Mouse (Mus musculus): ENCODE data around the gene Capn1. TPM values are rescaled to one million over a fixed set of nuclear protein-coding genes. Genes with fewer than 3 reads are reported as not detected.
A peak's percentile ranks its signal among the peaks of the same experiment; 100 is the strongest.

Gene Capn1
- polyA plus RNA-seq, 2 experiments = 25.6 to 28.0 TPM

GRCm38 (mm10) chr19:6029426-6029825, 13.7 kb upstream of the Capn1 start:
- TF ChIP-seq CTCF (IDR thresholded peaks at IDR 0.05; ENCODE audit: low read depth) (no peak), EP300 (IDR thresholded peaks at IDR 0.05; ENCODE audit: low read depth) (no peak)
- H3K9ac ChIP-seq (replicated peaks) = no peak overlapping the region
- WGBS (ENCODE audit: insufficient replicate concordance) = 70% methylated on average over 9 of the region's 9 CpGs
- H3K9me3 ChIP-seq (ENCODE audit: control insufficient read depth, low read length) = no peaks in the 10 kb centered on the region
- 0 out of 4 replicates have a peak, but pooled peaks cover 0 to 2% of the 10 kb centered on the region in 2 experiments for H3K4me1 ChIP-seq (replicated peaks; ENCODE audit: control insufficient read depth in 2 of 2, insufficient read depth in 2 of 2, low read length in 1 of 2)
- no peak overlapping the region for H3K4me2 ChIP-seq (ENCODE audit: low read depth)
- H3K4me3 ChIP-seq (ENCODE audit: insufficient read depth in 1 of 2, low read depth in 2 of 2, low read length in 2 of 2) = no peak overlapping the region
- ATAC-seq (ENCODE audit: insufficient read depth) (no peak), DNase-seq (ENCODE audit: low read depth in 3 of 3, low spot score in 3 of 3) (no peak)
- no peaks in the 10 kb centered on the region for H3K36me3 ChIP-seq (replicated peaks; ENCODE audit: control insufficient read depth, insufficient read depth, low read depth)
- H3K27ac ChIP-seq = no peak overlapping the region
- no peaks in the 10 kb centered on the region for H3K27me3 ChIP-seq (ENCODE audit: control insufficient read depth, insufficient read depth, low read length)

DNA sequence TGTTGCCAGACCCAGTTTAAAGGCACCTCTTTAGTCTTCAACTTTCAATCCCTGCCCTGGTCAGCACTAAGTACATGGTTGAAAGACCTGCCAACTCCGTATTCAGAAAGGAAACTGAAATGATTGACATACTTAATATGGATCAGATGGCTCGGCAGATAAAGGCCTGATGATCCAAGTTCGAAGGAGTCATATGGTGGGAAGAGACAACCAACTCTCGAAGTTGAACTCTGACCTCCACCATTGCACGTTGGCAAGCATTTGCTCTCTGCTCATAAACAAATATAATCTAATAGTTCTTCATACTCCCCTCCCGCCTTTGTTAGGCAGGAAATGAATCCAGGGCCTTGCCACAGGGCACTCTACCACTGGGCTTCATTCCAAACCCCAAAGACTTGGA, 13.3 kb upstream of the Capn1 start:
- no peak overlapping the region for H3K4me2 ChIP-seq (ENCODE audit: low read depth)
- 67% methylated on average over 6 of the region's 6 CpGs for WGBS (ENCODE audit: insufficient replicate concordance)
- TF ChIP-seq EP300 (IDR thresholded peaks at IDR 0.05; ENCODE audit: low read depth) (no peak), CTCF (IDR thresholded peaks at IDR 0.05; ENCODE audit: low read depth) (no peak)
- H3K27me3 ChIP-seq (ENCODE audit: control insufficient read depth, insufficient read depth, low read length) = no peaks in the 10 kb centered on the region
- H3K27ac ChIP-seq = no peak overlapping the region
- H3K9ac ChIP-seq (replicated peaks) = no peak overlapping the region
- H3K4me3 ChIP-seq (ENCODE audit: insufficient read depth in 1 of 2, low read depth in 2 of 2, low read length in 2 of 2) = no peak overlapping the region
- DNase-seq (ENCODE audit: low read depth in 3 of 3, low spot score in 3 of 3) = no peak
- H3K9me3 ChIP-seq (ENCODE audit: control insufficient read depth, low read length) = no peaks in the 10 kb centered on the region
- no peak for ATAC-seq (ENCODE audit: insufficient read depth)
- no peaks in the 10 kb centered on the region for H3K36me3 ChIP-seq (replicated peaks; ENCODE audit: control insufficient read depth, insufficient read depth, low read depth)
- 0 out of 4 replicates have a peak, but pooled peaks cover 0 to 2% of the 10 kb centered on the region in 2 experiments for H3K4me1 ChIP-seq (replicated peaks; ENCODE audit: control insufficient read depth in 2 of 2, insufficient read depth in 2 of 2, low read length in 1 of 2)

DNA sequence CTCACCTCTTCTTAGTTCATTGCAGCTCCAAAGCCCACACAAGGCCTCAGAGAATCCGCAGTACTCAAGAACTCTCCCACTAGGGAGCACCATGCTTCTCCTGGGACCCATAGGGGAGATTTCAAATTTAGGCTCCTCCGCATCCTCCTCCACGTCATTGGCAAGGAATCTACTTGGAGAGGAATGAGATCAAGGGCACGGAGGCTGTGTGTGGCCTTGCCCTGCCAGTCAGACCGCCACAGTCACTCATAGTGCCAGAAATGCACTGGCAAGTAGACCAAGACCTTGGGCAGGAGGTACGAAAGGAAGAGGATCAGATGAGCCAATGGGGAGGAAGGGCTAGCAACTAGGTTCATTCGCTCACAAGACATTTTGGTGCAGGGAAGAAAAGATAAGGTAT, 8.2 kb upstream of the Capn1 start:
- no peak overlapping the region for H3K9ac ChIP-seq (replicated peaks)
- H3K9me3 ChIP-seq (ENCODE audit: control insufficient read depth, low read length) = no peaks in the 10 kb centered on the region
- DNase-seq (ENCODE audit: low read depth in 3 of 3, low spot score in 3 of 3) = no peak
- TF ChIP-seq CTCF (IDR thresholded peaks at IDR 0.05; ENCODE audit: low read depth) = no peak
- no peak for TF ChIP-seq EP300 (IDR thresholded peaks at IDR 0.05; ENCODE audit: low read depth)
- no peaks in the 10 kb centered on the region for H3K36me3 ChIP-seq (replicated peaks; ENCODE audit: control insufficient read depth, insufficient read depth, low read depth)
- ATAC-seq (ENCODE audit: insufficient read depth) = no peak
- peaks cover 0 to 6% of the 10 kb centered on the region in 2 experiments; a peak in 3 of 4 replicates for H3K4me1 ChIP-seq (replicated peaks; ENCODE audit: control insufficient read depth in 2 of 2, insufficient read depth in 2 of 2, low read length in 1 of 2)
- H3K4me2 ChIP-seq (ENCODE audit: low read depth) = no peak overlapping the region
- H3K27me3 ChIP-seq (ENCODE audit: control insufficient read depth, insufficient read depth, low read length) = no peaks in the 10 kb centered on the region
- WGBS (ENCODE audit: insufficient replicate concordance) = 63% methylated on average over 7 of the region's 7 CpGs
- H3K27ac ChIP-seq = no peak overlapping the region
- no peak overlapping the region for H3K4me3 ChIP-seq (ENCODE audit: insufficient read depth in 1 of 2, low read depth in 2 of 2, low read length in 2 of 2)

DNA sequence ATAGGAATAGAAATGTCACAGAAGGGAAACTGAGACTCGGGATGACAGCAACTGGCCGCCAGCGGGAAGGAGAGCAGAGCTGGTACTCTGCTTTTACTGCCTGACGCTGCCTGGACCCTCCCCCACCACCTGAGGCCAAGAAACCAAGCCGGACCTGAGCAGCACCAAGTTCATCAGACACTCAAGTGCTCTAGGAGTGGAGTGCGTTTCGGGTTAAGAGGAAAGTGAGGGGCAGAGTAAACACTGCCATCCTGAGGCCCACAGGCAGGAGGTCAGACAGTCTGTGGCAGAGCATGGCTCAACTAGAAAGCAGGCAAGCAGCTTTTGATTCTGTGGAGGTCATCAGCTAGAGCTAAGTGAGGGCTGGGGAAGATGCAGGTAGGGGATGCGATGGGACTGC, 7.4 kb upstream of the Capn1 start:
- no peak overlapping the region for H3K4me2 ChIP-seq (ENCODE audit: low read depth)
- H3K4me3 ChIP-seq (ENCODE audit: insufficient read depth in 1 of 2, low read depth in 2 of 2, low read length in 2 of 2) = no peak overlapping the region
- no peak for TF ChIP-seq EP300 (IDR thresholded peaks at IDR 0.05; ENCODE audit: low read depth)
- no peak for TF ChIP-seq CTCF (IDR thresholded peaks at IDR 0.05; ENCODE audit: low read depth)
- no peak overlapping the region for H3K9ac ChIP-seq (replicated peaks)
- DNase-seq (ENCODE audit: low read depth in 3 of 3, low spot score in 3 of 3) = no peak
- WGBS (ENCODE audit: insufficient replicate concordance) = 69% methylated on average over 8 of the region's 8 CpGs
- ATAC-seq (ENCODE audit: insufficient read depth) = no peak
- H3K27me3 ChIP-seq (ENCODE audit: control insufficient read depth, insufficient read depth, low read length) = no peaks in the 10 kb centered on the region
- H3K36me3 ChIP-seq (replicated peaks; ENCODE audit: control insufficient read depth, insufficient read depth, low read depth) = no peaks in the 10 kb centered on the region
- H3K27ac ChIP-seq = no peak overlapping the region
- no peaks in the 10 kb centered on the region for H3K9me3 ChIP-seq (ENCODE audit: control insufficient read depth, low read length)
- peaks cover 5 to 12% of the 10 kb centered on the region in 2 experiments for H3K4me1 ChIP-seq (replicated peaks; ENCODE audit: control insufficient read depth in 2 of 2, insufficient read depth in 2 of 2, low read length in 1 of 2)

- Histone ChIP-seq H3K27me3 (ENCODE audit: control insufficient read depth, insufficient read depth, low read length) (no peaks in the 10 kb centered on the region), H3K4me3 (ENCODE audit: insufficient read depth in 1 of 2, low read depth in 2 of 2, low read length in 2 of 2) (no peak overlapping the region), H3K9me3 (ENCODE audit: control insufficient read depth, low read length) (no peaks in the 10 kb centered on the region), H3K4me1 (replicated peaks; ENCODE audit: control insufficient read depth in 2 of 2, insufficient read depth in 2 of 2, low read length in 1 of 2) (peaks cover 16 to 30% of the 10 kb centered on the region in 2 experiments), H3K27ac (no peak overlapping the region), H3K4me2 (ENCODE audit: low read depth) (no peak overlapping the region), H3K9ac (replicated peaks) (0 out of 2 replicates have a peak overlapping the region, but pooled peaks have one; percentile 13), H3K36me3 (replicated peaks; ENCODE audit: control insufficient read depth, insufficient read depth, low read depth) (no peaks in the 10 kb centered on the region)
- DNase-seq (ENCODE audit: low read depth in 3 of 3, low spot score in 3 of 3) (no peak), ATAC-seq (ENCODE audit: insufficient read depth) (no peak)
- TF ChIP-seq CTCF (IDR thresholded peaks at IDR 0.05; ENCODE audit: low read depth) = peak; percentile 29; the same call in 1 of the 2 replicates
- no peak for TF ChIP-seq EP300 (IDR thresholded peaks at IDR 0.05; ENCODE audit: low read depth)
- WGBS (ENCODE audit: insufficient replicate concordance) = 24% methylated on average over 3 of the region's 3 CpGs
These were observed 4.6 kb upstream of the Capn1 start for GRCm38 (mm10) chr19:6020276-6020675.
